Comparison of ENCODE assay signal across 29 mouse cellular contexts in the genomic region with DNA sequence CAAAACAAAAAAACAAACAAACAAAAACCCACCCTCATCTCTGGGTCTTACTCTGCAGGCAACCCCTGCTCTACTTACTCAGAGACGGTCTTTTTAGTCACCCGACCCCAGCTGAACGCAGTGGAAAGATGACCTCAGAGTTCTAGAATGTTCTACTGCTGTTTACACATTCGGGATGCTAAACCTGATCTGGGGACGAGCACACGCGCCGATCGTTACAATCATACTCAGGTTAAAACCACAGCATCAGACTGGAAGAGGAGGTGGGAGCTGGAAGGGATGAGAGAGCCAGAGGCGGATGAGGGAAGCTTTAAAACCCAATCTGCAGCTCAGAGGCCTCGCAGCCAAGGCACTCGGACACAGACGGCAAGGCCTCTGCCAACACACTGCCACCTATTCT. TPM values are rescaled to one million over a fixed set of nuclear protein-coding genes. Genes with fewer than 3 reads are reported as not detected.
DNase-seq lines count a peak whose midpoint lies in the region; ATAC-seq lines count a peak whose summit lies in the region.
"Had no signal": no experiment of that assay in that cellular context is flagged by ENCODE, and none has a peak within 500 bp of the region (broad histone marks: within the 10 kb centered on the region; RNA-seq: fewer than 3 reads in every experiment).

No protein-coding gene starts in this region.

- no peaks in the 10 kb centered on the region for H3K9me3 ChIP-seq in embryonic facial prominence, embryonic 13.5 days
- no peaks in the 10 kb centered on the region for H3K9me3 ChIP-seq in embryonic facial prominence, embryonic 10.5 days
- no peaks in the 10 kb centered on the region for H3K9me3 ChIP-seq in heart, embryonic 10.5 days
- H3K9me3 ChIP-seq in heart, embryonic 15.5 days (replicated peaks) = no peaks in the 10 kb centered on the region
- H3K9me3 ChIP-seq: hindbrain, embryonic 15.5 days; limb, embryonic 13.5 days; lung, embryonic 15.5 days; midbrain, embryonic 10.5 days; midbrain, embryonic 15.5 days; neural tube, embryonic 15.5 days; stomach, embryonic 15.5 days had no signal

- intact Hi-C loops in heart, postnatal 36 days (cut with DNase I) = no loop called here

- peak overlapping the region; percentile 4; the same call in 1 of the 2 replicates for H3K9ac ChIP-seq in embryonic facial prominence, embryonic 13.5 days
- no peak overlapping the region for H3K9ac ChIP-seq in heart, embryonic 15.5 days
- H3K9ac ChIP-seq: hindbrain, embryonic 15.5 days; limb, embryonic 13.5 days; lung, embryonic 15.5 days; midbrain, embryonic 15.5 days; stomach, embryonic 15.5 days had no signal

- 67% methylated on average over 13 of the region's 13 CpGs for WGBS in embryonic facial prominence, embryonic 13.5 days
- 89% methylated on average over 13 of the region's 13 CpGs for WGBS in embryonic facial prominence, embryonic 10.5 days
- 71% methylated on average over 13 of the region's 13 CpGs for WGBS in heart, embryonic 10.5 days
- WGBS in heart, embryonic 15.5 days = 41% methylated on average over 13 of the region's 13 CpGs

- no peak overlapping the region for H3K27ac ChIP-seq in embryonic facial prominence, embryonic 13.5 days
- H3K27ac ChIP-seq in embryonic facial prominence, embryonic 10.5 days (replicated peaks) = no peak overlapping the region
- peak overlapping the region; percentile 4; the same call in 1 of the 2 replicates for H3K27ac ChIP-seq in heart, embryonic 10.5 days
- peak overlapping the region; percentile 44 for H3K27ac ChIP-seq in heart, embryonic 15.5 days
- H3K27ac ChIP-seq: hindbrain, embryonic 15.5 days; layer of hippocampus, adult 2 months; left cerebral cortex, adult 2 months; limb, embryonic 13.5 days; lung, embryonic 15.5 days; midbrain, embryonic 15.5 days; neural tube, embryonic 15.5 days; stomach, embryonic 15.5 days had no signal

- no peak for DNase-seq in embryonic facial prominence, embryonic 10.5 days (ENCODE audit: low spot score)
- DNase-seq in heart, embryonic 10.5 days (ENCODE audit: low spot score) = no peak
- no peak for DNase-seq in heart, postnatal 36 days
- DNase-seq in heart, adult 11 months = no peak
- DNase-seq in skeletal muscle tissue, adult 2 months (ENCODE audit: low read depth, low spot score) = peak; percentile 77
- DNase-seq: adrenal gland, adult 8-10 months; cerebellum, adult 2 months; cerebellum, postnatal 14 days; gastrocnemius, postnatal 14 days; kidney, adult 11 months; kidney, postnatal 36 days; retina, postnatal 1 day; right cerebral cortex, postnatal 14 days; thymus, postnatal 14 days had no signal

- H3K4me2 ChIP-seq in embryonic facial prominence, embryonic 13.5 days = no peak overlapping the region
- no peak overlapping the region for H3K4me2 ChIP-seq in heart, embryonic 15.5 days
- H3K4me2 ChIP-seq: hindbrain, embryonic 15.5 days; limb, embryonic 13.5 days; liver, embryonic 11.5 days; lung, embryonic 15.5 days; midbrain, embryonic 15.5 days; neural tube, embryonic 15.5 days; stomach, embryonic 15.5 days had no signal

- no peak overlapping the region for H3K4me3 ChIP-seq in embryonic facial prominence, embryonic 13.5 days
- no peak overlapping the region for H3K4me3 ChIP-seq in embryonic facial prominence, embryonic 10.5 days
- H3K4me3 ChIP-seq in heart, embryonic 10.5 days = no peak overlapping the region
- H3K4me3 ChIP-seq in heart, embryonic 15.5 days = no peak overlapping the region
- H3K4me3 ChIP-seq: hindbrain, embryonic 15.5 days; layer of hippocampus, adult 2 months; left cerebral cortex, adult 2 months; limb, embryonic 13.5 days; lung, embryonic 15.5 days; midbrain, embryonic 10.5 days; midbrain, embryonic 15.5 days; neural tube, embryonic 15.5 days; stomach, embryonic 15.5 days had no signal

- H3K36me3 ChIP-seq in embryonic facial prominence, embryonic 13.5 days = peaks cover 54% of the 10 kb centered on the region
- H3K36me3 ChIP-seq in embryonic facial prominence, embryonic 10.5 days (replicated peaks) = peaks cover 77% of the 10 kb centered on the region
- peaks cover 53% of the 10 kb centered on the region for H3K36me3 ChIP-seq in heart, embryonic 10.5 days
- peaks cover 31% of the 10 kb centered on the region for H3K36me3 ChIP-seq in heart, embryonic 15.5 days
- H3K36me3 ChIP-seq: midbrain, embryonic 15.5 days had no signal

- ATAC-seq in embryonic facial prominence, embryonic 13.5 days (ENCODE audit: insufficient number of reproducible peaks, insufficient read depth, low FRiP score, low TSS enrichment, low read depth) = no peak
- ATAC-seq in heart, embryonic 15.5 days (replicated peaks; ENCODE audit: insufficient number of reproducible peaks, insufficient read depth, low FRiP score, low read depth) = no peak
- ATAC-seq: forebrain, embryonic 14.5 days; inflammation-experienced regulatory T-cells, adult 6 months; midbrain, embryonic 15.5 days had no signal

- 0 out of 2 replicates have a peak, but pooled peaks cover 9% of the 10 kb centered on the region for H3K4me1 ChIP-seq in embryonic facial prominence, embryonic 13.5 days
- H3K4me1 ChIP-seq in embryonic facial prominence, embryonic 10.5 days = peaks cover 13% of the 10 kb centered on the region
- H3K4me1 ChIP-seq in heart, embryonic 10.5 days = peaks cover 51% of the 10 kb centered on the region
- peaks cover 46% of the 10 kb centered on the region for H3K4me1 ChIP-seq in heart, embryonic 15.5 days (replicated peaks)
- H3K4me1 ChIP-seq: lung, embryonic 15.5 days; stomach, embryonic 15.5 days had no signal

- no peaks in the 10 kb centered on the region for H3K27me3 ChIP-seq in embryonic facial prominence, embryonic 13.5 days
- no peaks in the 10 kb centered on the region for H3K27me3 ChIP-seq in embryonic facial prominence, embryonic 10.5 days (replicated peaks; ENCODE audit: low read depth, poor library complexity, severe bottlenecking)
- no peaks in the 10 kb centered on the region for H3K27me3 ChIP-seq in heart, embryonic 10.5 days (ENCODE audit: insufficient read depth, poor library complexity, severe bottlenecking)
- no peaks in the 10 kb centered on the region for H3K27me3 ChIP-seq in heart, embryonic 15.5 days
- H3K27me3 ChIP-seq: CH12.LX; hindbrain, embryonic 15.5 days; limb, embryonic 13.5 days; lung, embryonic 15.5 days; midbrain, embryonic 15.5 days; neural tube, embryonic 15.5 days; stomach, embryonic 15.5 days had no signal

RNA-seq across cellular contexts. Expression of gene Smyd2, which starts 23.5 kb away (rescaled TPM):
- polyA plus RNA-seq in embryonic facial prominence, embryonic 13.5 days (2015; fragmentation: Nextera tagmentation; extraction: Ambion mirVana) = 93.3 and 98.4 TPM in 2 replicates
- polyA plus RNA-seq in embryonic facial prominence, embryonic 10.5 days (2016; fragmentation: Nextera tagmentation; extraction: Ambion mirVana) = 78.5 and 84.3 TPM in 2 replicates
- 129 and 183 TPM in 2 replicates for polyA plus RNA-seq in heart, embryonic 10.5 days (2016; fragmentation: Nextera tagmentation; extraction: Ambion mirVana)
- total RNA-seq in heart, postnatal 36 days (2021) = 100 to 1,000 TPM; 101 to 110 TPM
- 208 and 210 TPM in 2 replicates for polyA plus RNA-seq in heart, embryonic 15.5 days (2015; fragmentation: Nextera tagmentation; extraction: Ambion mirVana)

Comparison
In these comparisons a context has a peak if more than half of its experiments do, and no peak if none do; other contexts are left out.
1. H3K27ac ChIP-seq: peak in heart, embryonic 10.5 days (single experiment) and heart, embryonic 15.5 days (single experiment); none in embryonic facial prominence, embryonic 13.5 days (single experiment) and embryonic facial prominence, embryonic 10.5 days (single experiment).